Mouse (Mus musculus): ENCODE measurements at regions not wholly inside any gene's neighbourhood (a gene's known extent, or its start where the extent isn't known, plus 50 kb on each side); places are given as distances from the start of the nearest gene placed in this dataset.

DNA sequence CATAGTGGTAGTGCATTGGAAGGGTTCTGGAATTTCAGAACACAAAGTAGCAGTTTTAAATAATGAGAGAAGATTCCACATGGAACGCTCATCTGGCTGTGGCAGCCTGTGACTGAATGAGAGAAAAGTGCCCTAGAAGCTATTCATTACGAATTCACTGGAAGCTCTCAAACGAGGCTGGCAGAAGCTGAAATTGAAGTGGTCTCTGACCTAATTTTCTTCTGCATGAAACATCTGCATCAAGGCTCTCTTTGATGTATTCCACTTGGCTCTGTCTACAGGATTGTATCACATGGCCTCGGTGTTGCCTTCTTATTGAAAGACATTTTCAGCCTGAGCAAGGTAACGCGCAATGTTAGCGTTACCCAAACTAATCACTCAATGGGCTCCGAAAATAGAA is 298.4 kb upstream of the Zfp462 start:
- no peak for TF ChIP-seq POLR2A (IDR thresholded peaks at IDR 0.05; ENCODE audit: insufficient read length, low read depth)
- TF ChIP-seq CEBPB (IDR thresholded peaks at IDR 0.05; ENCODE audit: insufficient read depth, poor library complexity, severe bottlenecking): no peak
- no peak for TF ChIP-seq TCF3 (IDR thresholded peaks at IDR 0.05; ENCODE audit: insufficient read length, low read depth)
- TF ChIP-seq MYOG (IDR thresholded peaks at IDR 0.05; ENCODE audit: control insufficient read depth in 1 of 3, insufficient read depth in 1 of 3, insufficient read length in 2 of 3, low read depth in 2 of 3): no peak
- TF ChIP-seq MAX (IDR thresholded peaks at IDR 0.05; ENCODE audit: low read depth): no peak
- no peak for TF ChIP-seq USF1 (IDR thresholded peaks at IDR 0.05; ENCODE audit: low read depth)
- no peak for TF ChIP-seq MYOD1 (IDR thresholded peaks at IDR 0.05; ENCODE audit: control insufficient read depth in 1 of 3, insufficient read length in 2 of 3, low read depth in 2 of 3)
- no peak for TF ChIP-seq E2F4 (IDR thresholded peaks at IDR 0.05; ENCODE audit: insufficient read depth)
